Mouse (Mus musculus): ENCODE measurements at regions not wholly inside any gene's neighbourhood (a gene's known extent, or its start where the extent isn't known, plus 50 kb on each side); places are given as distances from the start of the nearest gene placed in this dataset.

DNA sequence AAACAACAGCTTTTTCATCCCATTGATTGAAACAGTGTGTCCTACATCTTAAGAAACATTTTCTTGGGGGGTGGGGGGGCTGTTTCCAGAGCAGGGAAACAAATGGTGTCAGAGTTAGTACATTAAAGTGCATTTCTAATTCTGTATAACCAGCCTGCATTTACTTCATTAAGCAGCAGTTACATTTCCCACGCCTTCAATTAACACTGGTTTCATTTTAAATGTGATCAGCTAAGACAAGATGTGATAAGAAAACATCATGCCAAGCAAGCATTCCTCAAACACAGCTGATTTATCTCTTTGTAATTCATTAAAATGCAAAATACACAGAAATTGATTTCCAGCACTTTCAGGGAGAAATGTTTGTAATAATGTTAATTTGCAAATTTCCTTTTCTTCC lies 122.0 kb downstream of the Olfr1505 start:
- DNase-seq, result no peak

DNA sequence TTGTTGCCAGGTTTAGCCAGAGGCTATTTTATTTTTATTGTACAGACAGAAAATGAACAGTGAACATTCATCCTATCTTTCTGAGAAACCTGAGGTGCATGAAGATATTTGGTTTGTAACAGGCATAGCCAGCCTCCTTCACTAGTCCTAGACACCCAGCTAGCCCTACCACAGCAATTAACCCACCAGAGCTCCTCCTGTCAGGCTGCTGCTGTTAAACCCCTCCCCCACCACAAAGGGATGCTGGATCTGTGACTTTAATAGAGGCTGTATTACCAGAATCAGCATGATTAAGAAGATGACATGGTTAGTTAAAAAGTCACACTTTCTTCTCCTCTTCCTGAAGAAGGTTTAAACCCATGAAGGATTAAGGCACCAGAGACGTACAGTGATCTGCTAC lies 122.5 kb downstream of the Olfr1505 start:
- DNase-seq, result no peak

- DNase-seq, result no peak
Observed at GRCm38 (mm10) chr19:14036750-14037149, 123.4 kb downstream of the Olfr1505 start.

- no peak for DNase-seq
Observed at GRCm38 (mm10) chr19:14042753-14043152, 129.4 kb downstream of the Olfr1505 start.

DNA sequence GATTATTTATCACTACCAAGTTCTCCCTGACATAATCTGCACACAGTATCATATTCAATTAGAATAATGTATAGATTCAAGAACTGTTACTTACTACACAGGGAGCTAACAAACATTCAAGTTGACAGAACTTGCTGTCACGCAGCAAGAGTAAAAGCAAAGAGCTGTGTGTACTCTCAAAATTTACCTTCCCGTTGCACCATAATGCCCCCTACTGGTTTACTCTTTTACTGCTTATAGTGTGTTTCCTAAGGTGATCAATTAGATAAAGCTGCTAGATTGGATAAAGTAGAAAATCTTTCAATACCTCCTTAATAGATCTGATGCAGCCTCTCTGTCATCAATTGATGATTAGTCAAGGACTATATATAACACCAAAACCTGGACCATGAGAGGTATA lies 132.1 kb downstream of the Olfr1505 start:
- no peak for DNase-seq

DNA sequence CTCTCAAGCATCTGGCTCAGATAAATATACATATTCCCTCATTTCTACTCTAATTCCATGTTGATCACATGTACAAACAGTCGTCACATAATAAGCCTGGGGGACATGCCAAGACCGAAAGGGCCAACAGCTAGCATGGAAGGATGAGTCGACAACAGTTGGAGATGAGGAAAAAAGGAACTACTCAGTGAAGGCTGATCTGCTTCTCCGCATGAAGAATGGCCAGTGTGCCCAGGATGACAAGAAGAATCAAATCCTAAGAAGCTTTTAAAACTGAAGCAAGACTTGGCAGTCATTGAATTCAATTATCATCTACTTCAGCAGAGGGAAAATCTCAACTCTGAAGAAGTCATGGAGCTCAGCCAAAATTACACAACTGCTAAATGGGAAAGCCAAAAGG lies 138.7 kb downstream of the Olfr1505 start:
- no peak for DNase-seq

DNA sequence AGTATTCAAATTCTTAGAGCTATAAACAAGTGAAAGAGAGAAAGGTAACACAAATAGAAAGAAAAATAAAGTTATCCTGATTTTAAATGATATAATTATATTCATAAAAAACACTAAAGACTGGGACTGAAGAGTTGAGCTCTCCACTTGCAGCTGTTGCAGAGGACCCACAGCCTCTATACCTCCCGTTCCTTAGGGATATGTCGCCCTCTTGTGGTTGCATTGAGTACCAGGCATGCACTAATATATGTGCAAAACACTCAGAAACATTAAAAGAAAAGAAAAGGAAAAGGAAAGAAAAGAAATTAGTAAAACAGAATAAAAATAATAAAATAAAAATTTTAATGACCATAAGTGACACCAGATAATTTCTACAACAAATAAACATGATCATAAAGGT lies 167.2 kb downstream of the Olfr1505 start:
- DNase-seq, result peak; percentile 65

GRCm38 (mm10) chr19:14084726-14085125 lies 171.4 kb downstream of the Olfr1505 start:
- DNase-seq, result no peak

DNA sequence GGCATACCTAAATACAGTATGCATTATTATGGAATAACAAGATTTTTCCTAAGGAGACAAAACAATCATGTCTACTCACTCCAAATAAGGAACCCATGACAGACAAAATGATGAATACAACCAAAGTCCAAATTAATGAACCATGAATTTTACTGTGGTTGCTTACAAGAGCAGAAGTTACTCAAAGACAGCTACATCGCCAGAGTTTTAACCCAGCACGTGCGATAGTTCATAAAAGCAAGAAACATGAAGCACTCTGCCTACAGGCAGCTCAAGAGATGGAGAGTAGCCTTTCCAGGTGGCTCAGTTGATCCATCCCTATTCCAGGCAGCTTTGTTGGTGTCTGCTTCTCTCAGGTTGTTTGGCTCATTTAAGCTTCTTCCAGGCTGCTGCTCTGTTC lies 176.8 kb downstream of the Olfr1505 start:
- DNase-seq, result no peak

DNA sequence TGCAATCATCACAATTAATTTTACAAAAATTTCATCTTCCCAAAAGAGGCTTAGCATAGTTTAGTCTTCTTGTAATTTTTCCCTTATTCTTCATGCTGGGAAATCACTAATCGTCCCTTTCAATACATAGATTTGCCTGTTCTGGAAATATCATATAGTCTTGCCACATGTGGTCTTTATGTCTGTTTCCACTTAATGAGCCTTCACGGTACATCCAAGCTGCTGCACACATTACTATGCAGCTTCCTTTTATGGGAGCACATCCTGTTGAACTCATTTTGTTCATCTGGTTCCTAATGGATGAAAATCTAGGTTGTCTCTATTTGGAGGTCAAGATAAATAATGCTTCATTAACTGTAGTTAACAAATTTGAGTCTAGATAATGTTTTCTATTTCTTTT lies 180.9 kb downstream of the Olfr1505 start:
- no peak for DNase-seq

DNA sequence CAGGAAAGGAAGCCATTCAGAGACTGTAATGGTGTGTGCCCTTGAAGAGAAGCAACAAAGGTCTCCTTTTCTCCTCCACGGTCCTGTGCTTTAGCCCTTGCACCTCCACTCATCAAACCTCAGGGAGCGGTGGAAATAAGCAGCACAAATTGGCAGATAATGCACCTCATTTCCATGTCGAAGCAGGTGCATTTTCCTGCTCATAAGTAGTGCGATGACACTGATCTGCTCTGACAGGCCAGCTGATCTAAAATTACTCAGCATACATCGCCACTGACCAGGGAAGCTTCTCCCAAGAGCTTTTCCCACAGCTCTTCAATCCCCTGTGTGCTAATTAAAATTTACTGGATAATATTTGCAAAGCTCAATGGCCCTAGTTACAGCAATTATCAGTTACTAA lies 182.9 kb downstream of the Olfr1505 start:
- DNase-seq, result no peak

DNA sequence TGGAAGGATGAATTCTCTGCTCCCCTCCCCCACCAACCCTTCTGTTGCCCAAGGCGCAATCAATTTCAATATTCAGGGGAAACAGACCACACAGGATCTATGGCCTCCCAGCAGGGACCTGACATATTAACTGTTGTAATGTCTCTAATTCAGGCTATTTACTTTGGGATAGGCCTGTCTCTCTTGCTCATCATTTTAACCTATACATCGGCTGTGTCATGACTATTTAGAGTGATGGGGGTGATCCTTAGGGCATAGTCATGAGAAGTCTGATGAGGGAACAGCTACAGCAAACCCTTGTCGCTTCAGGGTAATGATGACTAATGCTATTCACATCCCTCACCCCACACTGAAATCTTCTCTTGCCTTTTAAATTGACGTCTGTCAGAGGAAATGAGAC lies 195.8 kb downstream of the Olfr1505 start:
- DNase-seq, result no peak

- no peak for DNase-seq
Observed at GRCm38 (mm10) chr19:14123348-14124113, 210.2 kb downstream of the Olfr1505 start.

DNA sequence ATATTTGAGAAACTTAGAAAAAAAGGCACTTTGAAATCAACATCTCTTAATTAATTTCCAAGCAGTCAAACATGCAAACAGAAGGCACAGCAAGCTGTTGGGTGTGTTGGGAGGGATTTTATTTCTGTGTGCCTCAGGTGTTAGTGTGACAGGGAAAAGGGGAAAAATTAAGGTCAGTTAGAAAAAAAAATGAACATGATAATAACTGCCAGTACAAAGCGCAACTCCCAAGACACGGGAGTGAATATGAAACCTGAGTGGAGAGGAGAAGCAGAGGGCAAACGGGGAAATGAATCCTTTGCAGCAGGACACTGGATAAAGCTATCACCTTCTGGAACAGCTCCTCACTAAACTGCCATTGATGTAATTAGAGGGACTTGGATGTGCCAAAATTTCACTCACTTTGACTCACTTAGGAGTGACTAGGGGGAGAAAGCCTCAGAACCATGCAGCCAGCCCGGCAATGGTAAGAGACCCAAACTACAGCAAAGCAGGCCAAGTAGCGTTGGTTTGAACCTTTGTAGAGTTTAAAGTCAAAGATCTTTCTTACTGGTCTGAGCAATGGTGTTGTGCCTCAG lies 211.0 kb downstream of the Olfr1505 start:
- no peak for DNase-seq

DNA sequence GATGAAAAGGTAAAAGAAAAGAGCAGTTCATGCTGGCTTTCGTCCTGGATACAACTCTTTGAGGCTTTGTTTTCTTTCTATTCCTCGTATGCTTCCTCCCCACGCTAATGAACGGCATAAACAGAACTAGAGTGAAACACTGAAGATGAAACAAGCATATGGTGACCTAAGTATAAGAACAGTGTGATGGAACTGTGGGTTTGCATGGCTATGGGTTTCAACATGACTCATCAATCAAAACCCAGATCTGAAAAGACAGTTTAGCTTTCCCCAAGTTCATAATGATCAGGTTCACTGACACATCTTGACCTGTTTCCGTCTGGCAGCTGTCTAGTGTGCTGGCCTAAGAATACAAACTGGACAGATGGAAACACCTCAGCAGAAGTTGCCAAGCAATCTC lies 211.7 kb downstream of the Olfr1505 start:
- no peak for DNase-seq

- no peak for DNase-seq
Observed at GRCm38 (mm10) chr19:14128397-14129209, 215.3 kb downstream of the Olfr1505 start.

- DNase-seq, result no peak
Observed at GRCm38 (mm10) chr19:14161217-14161616, 247.9 kb downstream of the Olfr1505 start.

- no peak for DNase-seq
Observed at GRCm38 (mm10) chr19:14162773-14163172, 249.4 kb downstream of the Olfr1505 start.

- no peak for DNase-seq
Observed at GRCm38 (mm10) chr19:14165775-14166174, 252.4 kb downstream of the Olfr1505 start.

GRCm38 (mm10) chr19:14180244-14180643 lies 266.9 kb downstream of the Olfr1505 start:
- DNase-seq, result no peak

DNA sequence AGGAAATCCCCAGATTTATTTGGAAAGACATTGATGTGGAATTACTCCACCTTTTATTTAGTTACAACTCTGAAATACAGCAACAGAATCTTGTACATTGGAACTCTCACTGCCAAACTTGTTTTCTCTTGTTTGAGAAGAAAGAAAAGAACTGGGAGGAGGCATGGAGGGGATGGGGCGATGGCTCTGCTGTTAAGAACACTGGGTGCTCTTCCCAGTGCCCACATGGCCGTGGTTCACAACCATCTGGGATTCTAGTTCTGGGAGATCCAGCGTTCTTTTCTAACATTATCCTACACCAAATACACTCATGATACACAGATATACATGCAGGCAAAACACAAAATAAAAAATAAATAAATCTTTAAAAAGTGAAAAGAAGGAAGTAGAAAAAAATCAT lies 267.6 kb downstream of the Olfr1505 start:
- no peak for DNase-seq

- no peak for DNase-seq
Observed at GRCm38 (mm10) chr19:14181661-14182415, 268.5 kb downstream of the Olfr1505 start.

GRCm38 (mm10) chr19:14191820-14192219 lies 278.5 kb downstream of the Olfr1505 start:
- DNase-seq, result no peak

Data from thymus, postnatal 4 days (tissue).